Mouse (Mus musculus) embryonic facial prominence, embryonic 12.5 days (tissue): ENCODE measurements around the gene Hoxd9. TPM values are rescaled to one million over a fixed set of nuclear protein-coding genes. Genes with fewer than 3 reads are reported as not detected.

Experiments used
- ATAC-seq: fragments of 200-750 bp; cut with Nextera tagmentation; 2 replicates; pipeline ENCODE4 v1.8.0; 2017; ENCODE audit not compliant: insufficient number of reproducible peaks, insufficient read depth, low FRiP score, low TSS enrichment
- H3K27ac ChIP-seq: fragments of 300-500 bp; sonication (generic); 2 replicates; pipeline ENCODE4 v1.5.1; 2016; ENCODE audit warnings: mild to moderate bottlenecking
- H3K27me3 ChIP-seq: fragments of 300-500 bp; sonication (generic); 2 replicates; pipeline ENCODE4 v1.6.1; 2016; ENCODE audit warnings: mild to moderate bottlenecking, moderate library complexity
- H3K36me3 ChIP-seq: fragments of 300-500 bp; sonication (generic); 2 replicates; pipeline ENCODE4 v1.6.1; 2016; ENCODE audit warnings: mild to moderate bottlenecking
- H3K4me1 ChIP-seq: fragments of 300-500 bp; sonication (generic); 2 replicates; pipeline ENCODE4 v1.6.1; 2016
- H3K4me2 ChIP-seq: fragments of 300-500 bp; sonication (generic); replicated peaks from 2 replicates; pipeline ENCODE4 v1.6.1; 2016; ENCODE audit warnings: mild to moderate bottlenecking, moderate library complexity
- H3K4me3 ChIP-seq: fragments of 300-500 bp; sonication (generic); 2 replicates; pipeline ENCODE4 v1.5.1; 2016; ENCODE audit warnings: mild to moderate bottlenecking
- H3K9ac ChIP-seq: fragments of 300-500 bp; sonication (generic); 2 replicates; pipeline ENCODE4 v1.6.1; 2016; ENCODE audit warnings: mild to moderate bottlenecking, moderate library complexity
- H3K9me3 ChIP-seq: fragments of 300-500 bp; sonication (generic); 2 replicates; pipeline ENCODE4 v1.6.1; 2016; ENCODE audit warnings: mild to moderate bottlenecking, moderate library complexity
- WGBS: fragments of 180-500 bp; shearing (Covaris S2); methylation state at CpG from one replicate; pipeline ENCODE4 v1.1.7; 2016; 5-methylcytosine and 5-hydroxymethylcytosine counted together
- polyA plus RNA-seq: library from polyadenylated mRNA; unstranded; fragments of >200 nt; fragmentation: Nextera tagmentation; extraction: Ambion mirVana; gene quantifications from 2 replicates; pipeline ENCODE4 v1.2.1, GENCODE M21; 2016

Hoxd9 gene
- polyA plus RNA-seq, 1 experiment from 2014 or later = 0.72 TPM

GRCm38 (mm10) chr2:74735851-74736687 is 38.5 kb downstream of the Hoxd9 start:
- WGBS = under 1% methylated on average over 42 of the region's 42 CpGs
- Histone ChIP-seq H3K9ac (no peak overlapping the region), H3K9me3 (no peaks in the 10 kb centered on the region), H3K4me3 (peak overlapping the region; percentile 14), H3K27ac (no peak overlapping the region), H3K4me1 (no peaks in the 10 kb centered on the region), H3K27me3 (peaks cover 96% of the 10 kb centered on the region), H3K4me2 (peak overlapping the region; percentile 24), H3K36me3 (no peaks in the 10 kb centered on the region)
- ATAC-seq = no peak

GRCm38 (mm10) chr2:74736688-74737577 is 39.4 kb downstream of the Hoxd9 start:
- Histone ChIP-seq H3K9me3 (no peaks in the 10 kb centered on the region), H3K27ac (no peak overlapping the region), H3K36me3 (no peaks in the 10 kb centered on the region), H3K4me1 (no peaks in the 10 kb centered on the region), H3K9ac (no peak overlapping the region), H3K27me3 (peaks cover 96% of the 10 kb centered on the region), H3K4me2 (no peak overlapping the region), H3K4me3 (no peak overlapping the region)
- no peak for ATAC-seq
- 2% methylated on average over 15 of the region's 15 CpGs for WGBS

GRCm38 (mm10) chr2:74737578-74738070 is 40.1 kb downstream of the Hoxd9 start:
- H3K4me2 ChIP-seq = no peak overlapping the region

GRCm38 (mm10) chr2:74738623-74739475 is 41.3 kb downstream of the Hoxd9 start:
- ATAC-seq = no peak
- no peak overlapping the region for H3K4me2 ChIP-seq
- H3K4me1 ChIP-seq = no peaks in the 10 kb centered on the region
- H3K9me3 ChIP-seq = no peaks in the 10 kb centered on the region
- H3K9ac ChIP-seq = no peak overlapping the region
- peaks cover 98% of the 10 kb centered on the region for H3K27me3 ChIP-seq
- WGBS = under 1% methylated on average over 20 of the region's 20 CpGs
- H3K27ac ChIP-seq = no peak overlapping the region
- no peak overlapping the region for H3K4me3 ChIP-seq
- H3K36me3 ChIP-seq = no peaks in the 10 kb centered on the region

More at GRCm38 (mm10) chr2:74737578-74738070, 40.1 kb downstream of the Hoxd9 start:
- H3K9me3 ChIP-seq = no peaks in the 10 kb centered on the region
- H3K4me1 ChIP-seq = no peaks in the 10 kb centered on the region
- H3K27me3 ChIP-seq = peaks cover 96% of the 10 kb centered on the region
- no peaks in the 10 kb centered on the region for H3K36me3 ChIP-seq
- H3K27ac ChIP-seq = no peak overlapping the region
- no peak for ATAC-seq
- WGBS = 2% methylated on average over 7 of the region's 7 CpGs
- H3K9ac ChIP-seq = no peak overlapping the region
- H3K4me3 ChIP-seq = no peak overlapping the region

GRCm38 (mm10) chr2:74739476-74739800 is 41.9 kb downstream of the Hoxd9 start:
- no peak overlapping the region for H3K9ac ChIP-seq
- H3K4me1 ChIP-seq = no peaks in the 10 kb centered on the region
- H3K4me3 ChIP-seq = no peak overlapping the region
- H3K4me2 ChIP-seq = no peak overlapping the region
- peaks cover 98% of the 10 kb centered on the region for H3K27me3 ChIP-seq
- H3K36me3 ChIP-seq = no peaks in the 10 kb centered on the region
- no peaks in the 10 kb centered on the region for H3K9me3 ChIP-seq
- no peak overlapping the region for H3K27ac ChIP-seq
- ATAC-seq = no peak
- WGBS = 2% methylated on average over 2 of the region's 2 CpGs

- no peak overlapping the region for H3K9ac ChIP-seq
- no peak overlapping the region for H3K4me2 ChIP-seq
- WGBS = 2% methylated on average over 14 of the region's 14 CpGs
- no peak overlapping the region for H3K4me3 ChIP-seq
- ATAC-seq = no peak
- H3K36me3 ChIP-seq = no peaks in the 10 kb centered on the region
- no peaks in the 10 kb centered on the region for H3K9me3 ChIP-seq
- peaks cover 98% of the 10 kb centered on the region for H3K27me3 ChIP-seq
- H3K27ac ChIP-seq = no peak overlapping the region
- H3K4me1 ChIP-seq = no peaks in the 10 kb centered on the region
These were observed 42.3 kb downstream of the Hoxd9 start for GRCm38 (mm10) chr2:74739869-74740268.

- Histone ChIP-seq H3K4me3 (no peak overlapping the region), H3K4me1 (no peaks in the 10 kb centered on the region), H3K27me3 (peaks cover 98% of the 10 kb centered on the region), H3K9me3 (no peaks in the 10 kb centered on the region), H3K36me3 (no peaks in the 10 kb centered on the region), H3K9ac (no peak overlapping the region), H3K27ac (no peak overlapping the region), H3K4me2 (peak overlapping the region; percentile 5; the same call in 1 of the 2 replicates)
- 1% methylated on average over 43 of the region's 43 CpGs for WGBS
- ATAC-seq = no peak
These were observed 43.0 kb downstream of the Hoxd9 start for GRCm38 (mm10) chr2:74740311-74741091.

GRCm38 (mm10) chr2:74741252-74741978 is 43.9 kb downstream of the Hoxd9 start:
- Histone ChIP-seq H3K9me3 (no peaks in the 10 kb centered on the region), H3K27ac (no peak overlapping the region), H3K27me3 (peaks cover 98% of the 10 kb centered on the region), H3K9ac (no peak overlapping the region), H3K4me3 (no peak overlapping the region), H3K4me1 (no peaks in the 10 kb centered on the region), H3K4me2 (no peak overlapping the region), H3K36me3 (no peaks in the 10 kb centered on the region)
- 22% methylated on average over 2 of the region's 3 CpGs for WGBS
- no peak for ATAC-seq

GRCm38 (mm10) chr2:74741979-74742277 is 44.4 kb downstream of the Hoxd9 start:
- H3K4me2 ChIP-seq = no peak overlapping the region
- H3K27ac ChIP-seq = no peak overlapping the region

GRCm38 (mm10) chr2:74745540-74746297 is 48.2 kb downstream of the Hoxd9 start:
- Histone ChIP-seq H3K36me3 (no peaks in the 10 kb centered on the region), H3K4me2 (no peak overlapping the region), H3K27me3 (peaks cover 88% of the 10 kb centered on the region), H3K4me3 (no peak overlapping the region), H3K4me1 (peaks cover 7% of the 10 kb centered on the region), H3K9me3 (no peaks in the 10 kb centered on the region), H3K9ac (no peak overlapping the region), H3K27ac (no peak overlapping the region)
- WGBS = 0% methylated on average over 6 of the region's 6 CpGs
- no peak for ATAC-seq

More at GRCm38 (mm10) chr2:74741979-74742277, 44.4 kb downstream of the Hoxd9 start:
- Histone ChIP-seq H3K4me3 (no peak overlapping the region), H3K27me3 (peaks cover 98% of the 10 kb centered on the region), H3K4me1 (no peaks in the 10 kb centered on the region), H3K9me3 (no peaks in the 10 kb centered on the region), H3K36me3 (no peaks in the 10 kb centered on the region), H3K9ac (no peak overlapping the region)
- no peak for ATAC-seq
